Mouse (Mus musculus) midbrain, embryonic 12.5 days (tissue): ENCODE measurements at regions not wholly inside any gene's neighbourhood (a gene's known extent, or its start where the extent isn't known, plus 50 kb on each side); places are given as distances from the start of the nearest gene placed in this dataset.

Experiments
- ATAC-seq: fragments of 200-750 bp; cut with Nextera tagmentation; 2 replicates; pipeline ENCODE4 v1.8.0; 2017; ENCODE audit warnings: low read depth, moderate TSS enrichment, moderate library complexity; ENCODE audit not compliant: low FRiP score
- H3K27ac ChIP-seq: fragments of 300-500 bp; sonication (generic); replicated peaks from 2 replicates; pipeline ENCODE4 v1.5.1; 2016; ENCODE audit warnings: mild to moderate bottlenecking
- H3K27me3 ChIP-seq: fragments of 300-500 bp; sonication (generic); 2 replicates; pipeline ENCODE4 v1.6.1; 2016; ENCODE audit warnings: mild to moderate bottlenecking
- H3K36me3 ChIP-seq: fragments of 300-500 bp; sonication (generic); 2 replicates; pipeline ENCODE4 v1.6.1; 2016
- H3K4me1 ChIP-seq: fragments of 300-500 bp; sonication (generic); 2 replicates; pipeline ENCODE4 v1.6.1; 2016
- H3K4me2 ChIP-seq: fragments of 300-500 bp; sonication (generic); replicated peaks from 2 replicates; pipeline ENCODE4 v1.6.1; 2016; ENCODE audit warnings: mild to moderate bottlenecking, moderate library complexity
- H3K4me3 ChIP-seq: fragments of 300-500 bp; sonication (generic); 2 replicates; pipeline ENCODE4 v1.5.1; 2016; ENCODE audit warnings: mild to moderate bottlenecking
- H3K9ac ChIP-seq: fragments of 300-500 bp; sonication (generic); replicated peaks from 2 replicates; pipeline ENCODE4 v1.6.1; 2016; ENCODE audit warnings: mild to moderate bottlenecking, moderate library complexity
- H3K9me3 ChIP-seq: fragments of 300-500 bp; sonication (generic); 2 replicates; pipeline ENCODE4 v1.6.1; 2016; ENCODE audit warnings: mild to moderate bottlenecking
- WGBS: fragments of 180-500 bp; shearing (Covaris S2); methylation state at CpG from one replicate; pipeline ENCODE4 v1.1.7; 2016; 5-methylcytosine and 5-hydroxymethylcytosine counted together

GRCm38 (mm10) chr2:109510070-109510979 lies 164.2 kb upstream of the Bdnf start:
- Histone ChIP-seq H3K27me3 (no peaks in the 10 kb centered on the region), H3K4me1 (no peaks in the 10 kb centered on the region), H3K9me3 (no peaks in the 10 kb centered on the region), H3K4me2 (no peak overlapping the region), H3K4me3 (no peak overlapping the region), H3K36me3 (no peaks in the 10 kb centered on the region), H3K9ac (no peak overlapping the region), H3K27ac (no peak overlapping the region)
- ATAC-seq: no peak
- WGBS: 72% methylated on average over 8 of the region's 8 CpGs

GRCm38 (mm10) chr2:109511142-109511541 lies 163.4 kb upstream of the Bdnf start:
- no peaks in the 10 kb centered on the region for H3K4me1 ChIP-seq
- 86% methylated on average over 4 of the region's 4 CpGs for WGBS
- ATAC-seq: no peak

GRCm38 (mm10) chr2:109519261-109519660 lies 155.2 kb upstream of the Bdnf start:
- no peaks in the 10 kb centered on the region for H3K27me3 ChIP-seq
- no peak for ATAC-seq

More at GRCm38 (mm10) chr2:109511142-109511541, 163.4 kb upstream of the Bdnf start:
- Histone ChIP-seq H3K27ac (no peak overlapping the region), H3K4me2 (no peak overlapping the region), H3K27me3 (no peaks in the 10 kb centered on the region), H3K9ac (no peak overlapping the region), H3K9me3 (no peaks in the 10 kb centered on the region), H3K36me3 (no peaks in the 10 kb centered on the region), H3K4me3 (no peak overlapping the region)

GRCm38 (mm10) chr2:109520471-109520870 lies 154.0 kb upstream of the Bdnf start:
- Histone ChIP-seq H3K27me3 (no peaks in the 10 kb centered on the region), H3K27ac (no peak overlapping the region), H3K36me3 (no peaks in the 10 kb centered on the region), H3K9ac (no peak overlapping the region), H3K9me3 (no peaks in the 10 kb centered on the region), H3K4me1 (no peaks in the 10 kb centered on the region), H3K4me3 (no peak overlapping the region), H3K4me2 (no peak overlapping the region)
- no peak for ATAC-seq
- 69% methylated on average over 3 of the region's 3 CpGs for WGBS

More at GRCm38 (mm10) chr2:109519261-109519660, 155.2 kb upstream of the Bdnf start:
- Histone ChIP-seq H3K4me2 (no peak overlapping the region), H3K9ac (no peak overlapping the region), H3K4me3 (no peak overlapping the region), H3K36me3 (no peaks in the 10 kb centered on the region), H3K4me1 (no peaks in the 10 kb centered on the region), H3K27ac (no peak overlapping the region), H3K9me3 (no peaks in the 10 kb centered on the region)
- 87% methylated on average over 4 of the region's 4 CpGs for WGBS

- H3K4me1 ChIP-seq: no peaks in the 10 kb centered on the region
- no peaks in the 10 kb centered on the region for H3K9me3 ChIP-seq
- no peak overlapping the region for H3K4me2 ChIP-seq
- H3K27ac ChIP-seq: no peak overlapping the region
- H3K9ac ChIP-seq: no peak overlapping the region
- H3K4me3 ChIP-seq: no peak overlapping the region
- 60% methylated on average over 1 of the region's 1 CpGs for WGBS
- H3K36me3 ChIP-seq: no peaks in the 10 kb centered on the region
- H3K27me3 ChIP-seq: no peaks in the 10 kb centered on the region
- no peak for ATAC-seq
Measured at GRCm38 (mm10) chr2:109539519-109539918, 135.0 kb upstream of the Bdnf start.

- ATAC-seq: no peak
- H3K4me2 ChIP-seq: no peak overlapping the region
- H3K9me3 ChIP-seq: no peaks in the 10 kb centered on the region
- H3K4me1 ChIP-seq: no peaks in the 10 kb centered on the region
- H3K36me3 ChIP-seq: no peaks in the 10 kb centered on the region
- no peak overlapping the region for H3K9ac ChIP-seq
- no peaks in the 10 kb centered on the region for H3K27me3 ChIP-seq
- no peak overlapping the region for H3K27ac ChIP-seq
- 91% methylated on average over 7 of the region's 7 CpGs for WGBS
- H3K4me3 ChIP-seq: no peak overlapping the region
Measured at GRCm38 (mm10) chr2:109546486-109547115, 127.9 kb upstream of the Bdnf start.

- no peak for ATAC-seq
Measured at GRCm38 (mm10) chr2:109554644-109555043, 119.9 kb upstream of the Bdnf start.

GRCm38 (mm10) chr2:109559088-109560030 lies 115.1 kb upstream of the Bdnf start:
- H3K4me3 ChIP-seq: no peak overlapping the region
- H3K27ac ChIP-seq: no peak overlapping the region
- H3K4me2 ChIP-seq: no peak overlapping the region
- no peaks in the 10 kb centered on the region for H3K4me1 ChIP-seq
- 0 out of 2 replicates have a peak, but pooled peaks have one; percentile 31 for ATAC-seq
- no peaks in the 10 kb centered on the region for H3K27me3 ChIP-seq
- no peaks in the 10 kb centered on the region for H3K36me3 ChIP-seq
- 85% methylated on average over 9 of the region's 9 CpGs for WGBS
- H3K9ac ChIP-seq: no peak overlapping the region
- H3K9me3 ChIP-seq: no peaks in the 10 kb centered on the region

More at GRCm38 (mm10) chr2:109554644-109555043, 119.9 kb upstream of the Bdnf start:
- no peak overlapping the region for H3K27ac ChIP-seq
- H3K36me3 ChIP-seq: no peaks in the 10 kb centered on the region
- H3K4me3 ChIP-seq: no peak overlapping the region
- no peak overlapping the region for H3K4me2 ChIP-seq
- no peaks in the 10 kb centered on the region for H3K9me3 ChIP-seq
- H3K27me3 ChIP-seq: no peaks in the 10 kb centered on the region
- no peak overlapping the region for H3K9ac ChIP-seq
- WGBS: 88% methylated on average over 6 of the region's 6 CpGs
- H3K4me1 ChIP-seq: no peaks in the 10 kb centered on the region

GRCm38 (mm10) chr2:109562996-109563395 lies 111.5 kb upstream of the Bdnf start:
- 80% methylated on average over 3 of the region's 3 CpGs for WGBS
- Histone ChIP-seq H3K9me3 (no peaks in the 10 kb centered on the region), H3K9ac (no peak overlapping the region), H3K36me3 (no peaks in the 10 kb centered on the region), H3K27ac (no peak overlapping the region), H3K4me3 (no peak overlapping the region), H3K4me1 (no peaks in the 10 kb centered on the region), H3K27me3 (no peaks in the 10 kb centered on the region), H3K4me2 (no peak overlapping the region)
- no peak for ATAC-seq

- no peak overlapping the region for H3K27ac ChIP-seq
- no peaks in the 10 kb centered on the region for H3K27me3 ChIP-seq
- no peak overlapping the region for H3K4me2 ChIP-seq
- H3K4me3 ChIP-seq: no peak overlapping the region
- ATAC-seq: no peak
- peaks cover 7% of the 10 kb centered on the region; the same call in 1 of the 2 replicates for H3K4me1 ChIP-seq
- no peaks in the 10 kb centered on the region for H3K9me3 ChIP-seq
- H3K9ac ChIP-seq: no peak overlapping the region
- H3K36me3 ChIP-seq: no peaks in the 10 kb centered on the region
Measured at GRCm38 (mm10) chr2:109576946-109577345, 97.6 kb upstream of the Bdnf start.

GRCm38 (mm10) chr2:109578870-109579310 lies 95.6 kb upstream of the Bdnf start:
- Histone ChIP-seq H3K27me3 (no peaks in the 10 kb centered on the region), H3K4me3 (no peak overlapping the region), H3K9ac (no peak overlapping the region), H3K4me1 (peaks cover 7% of the 10 kb centered on the region; the same call in 1 of the 2 replicates), H3K36me3 (no peaks in the 10 kb centered on the region), H3K27ac (no peak overlapping the region), H3K9me3 (no peaks in the 10 kb centered on the region), H3K4me2 (no peak overlapping the region; the same call in 1 of the 2 replicates)
- whole genome bisulfite sequencing: 8% methylated on average over 6 of the region's 6 CpGs
- peak; percentile 76 for ATAC-seq
